Mouse (Mus musculus): ENCODE results near the gene Rps6ka4. TPM values are rescaled to one million over a fixed set of nuclear protein-coding genes. Genes with fewer than 3 reads are reported as not detected.
A peak's percentile ranks its signal among the peaks of the same experiment; 100 is the strongest.

Gene Rps6ka4
- total and polyA plus RNA-seq, 3 experiments = 12.9 to 17.9 (median 15.9) TPM

DNA sequence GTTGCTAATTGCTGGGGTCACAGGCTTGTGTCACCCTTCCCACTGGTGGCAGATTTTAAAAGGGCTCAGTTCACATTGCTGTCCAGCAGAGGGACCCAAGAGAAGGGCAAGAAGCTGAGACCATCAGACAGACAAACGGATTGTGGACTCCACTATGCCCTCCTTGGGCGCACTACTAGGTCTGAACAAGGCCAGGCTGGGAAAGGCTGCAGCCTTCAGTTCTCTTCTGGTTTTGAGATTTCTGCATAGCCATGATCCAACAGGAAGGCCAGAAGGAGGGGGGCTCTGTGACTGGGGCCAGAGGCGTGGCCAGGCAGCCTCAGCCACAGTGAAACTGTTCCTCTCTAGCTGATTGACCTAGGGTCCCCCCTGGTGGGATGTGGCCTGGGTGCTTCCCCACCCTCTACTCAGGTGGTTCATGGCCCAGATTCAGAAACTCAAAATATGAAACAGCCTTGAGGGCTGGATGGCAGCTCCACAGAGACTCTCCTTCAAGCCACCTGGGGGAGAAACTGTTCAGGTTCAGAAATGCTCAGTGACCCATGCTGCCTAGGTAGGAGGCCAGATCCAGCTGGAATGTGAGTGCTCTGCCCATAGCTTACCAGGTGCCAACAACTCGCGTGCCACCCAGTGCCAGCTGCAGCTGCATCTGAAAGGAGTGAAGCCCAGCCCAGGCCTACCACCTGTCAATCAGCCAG lies 31.3 kb upstream of the Rps6ka4 start:
- no peak overlapping the region for H3K4me3 ChIP-seq
- H3K36me3 ChIP-seq (ENCODE audit: control insufficient read depth, insufficient read depth, low read length) = no peaks in the 10 kb centered on the region
- H3K4me1 ChIP-seq (ENCODE audit: control insufficient read depth, insufficient read depth, low read length) = peaks cover 6% of the 10 kb centered on the region
- no peaks in the 10 kb centered on the region for H3K79me2 ChIP-seq (replicated peaks; ENCODE audit: control insufficient read depth, insufficient read depth, low read length)
- DNase-seq = peak in 1 of 2 experiments; percentile 36
- no peak overlapping the region for H3K9ac ChIP-seq (ENCODE audit: low read depth, low read length)
- H3K27ac ChIP-seq = no peak overlapping the region
- TF ChIP-seq POLR2A (IDR thresholded peaks at IDR 0.05; ENCODE audit: insufficient read depth, low read depth, low read length) = no peak
- TF ChIP-seq CTCF (IDR thresholded peaks at IDR 0.05) = peak; percentile 65
- intact Hi-C loops (cut with DNase I) = no loop called here
- H3K27me3 ChIP-seq (ENCODE audit: control insufficient read depth, insufficient read depth, low read length) = no peaks in the 10 kb centered on the region
- WGBS = 59% methylated on average over 5 of the region's 5 CpGs

DNA sequence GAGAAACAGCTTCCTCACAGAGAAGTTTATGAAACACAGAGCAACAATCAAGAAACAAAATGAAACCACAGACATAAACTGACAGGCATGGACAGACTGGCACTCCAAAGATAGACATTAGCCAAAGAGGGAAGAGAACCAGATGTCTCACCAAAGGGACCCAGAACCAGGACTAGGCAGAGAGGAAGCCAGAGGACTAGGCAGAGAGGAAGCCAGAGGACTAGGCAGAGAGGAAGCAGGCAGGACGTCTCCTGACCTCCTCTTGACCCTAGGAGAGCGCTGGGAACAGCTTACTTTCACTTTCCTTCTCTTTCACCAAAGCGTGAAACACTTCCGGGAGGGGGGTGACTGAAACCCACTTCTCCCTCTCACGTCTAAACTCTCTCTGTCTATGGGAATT lies 28.9 kb upstream of the Rps6ka4 start:
- Histone ChIP-seq H3K27me3 (ENCODE audit: control insufficient read depth, insufficient read depth, low read length) (no peaks in the 10 kb centered on the region), H3K9ac (ENCODE audit: low read depth, low read length) (peak overlapping the region; percentile 43), H3K4me3 (peak overlapping the region; percentile 46), H3K79me2 (replicated peaks; ENCODE audit: control insufficient read depth, insufficient read depth, low read length) (no peaks in the 10 kb centered on the region), H3K4me1 (ENCODE audit: control insufficient read depth, insufficient read depth, low read length) (peaks cover 6% of the 10 kb centered on the region), H3K36me3 (ENCODE audit: control insufficient read depth, insufficient read depth, low read length) (no peaks in the 10 kb centered on the region), H3K27ac (peak overlapping the region; percentile 73)
- intact Hi-C loops (cut with DNase I) = loop anchor here (5.0 kb wide), 1 partner anchor 382 kb away; no protein-coding TSS in a partner anchor
- TF ChIP-seq CTCF (IDR thresholded peaks at IDR 0.05) = no peak
- no peak for TF ChIP-seq EP300 (IDR thresholded peaks at IDR 0.05; ENCODE audit: insufficient read depth, low read depth, low read length)
- peak; percentile 52; the same call in 1 of the 2 replicates for TF ChIP-seq POLR2A (IDR thresholded peaks at IDR 0.05; ENCODE audit: insufficient read depth, low read depth, low read length)
- DNase-seq = peak; percentile 61 to 79
- 3% methylated on average over 5 of the region's 5 CpGs for WGBS

- DNase-seq = no peak
- H3K4me1 ChIP-seq (ENCODE audit: control insufficient read depth, insufficient read depth, low read length) = no peaks in the 10 kb centered on the region
- TF ChIP-seq EP300 (IDR thresholded peaks at IDR 0.05; ENCODE audit: insufficient read depth, low read depth, low read length) (no peak), CTCF (IDR thresholded peaks at IDR 0.05) (no peak), POLR2A (IDR thresholded peaks at IDR 0.05; ENCODE audit: insufficient read depth, low read depth, low read length) (no peak)
- no peaks in the 10 kb centered on the region for H3K36me3 ChIP-seq (ENCODE audit: control insufficient read depth, insufficient read depth, low read length)
- WGBS = 94% methylated on average over 4 of the region's 4 CpGs
- no peaks in the 10 kb centered on the region for H3K27me3 ChIP-seq (ENCODE audit: control insufficient read depth, insufficient read depth, low read length)
- no peak overlapping the region for H3K4me3 ChIP-seq
- H3K27ac ChIP-seq = no peak overlapping the region
- intact Hi-C loops (cut with DNase I) = no loop called here
- no peaks in the 10 kb centered on the region for H3K79me2 ChIP-seq (replicated peaks; ENCODE audit: control insufficient read depth, insufficient read depth, low read length)
- no peak overlapping the region for H3K9ac ChIP-seq (ENCODE audit: low read depth, low read length)
These were observed 21.0 kb upstream of the Rps6ka4 start for GRCm38 (mm10) chr19:6861451-6861850.

DNA sequence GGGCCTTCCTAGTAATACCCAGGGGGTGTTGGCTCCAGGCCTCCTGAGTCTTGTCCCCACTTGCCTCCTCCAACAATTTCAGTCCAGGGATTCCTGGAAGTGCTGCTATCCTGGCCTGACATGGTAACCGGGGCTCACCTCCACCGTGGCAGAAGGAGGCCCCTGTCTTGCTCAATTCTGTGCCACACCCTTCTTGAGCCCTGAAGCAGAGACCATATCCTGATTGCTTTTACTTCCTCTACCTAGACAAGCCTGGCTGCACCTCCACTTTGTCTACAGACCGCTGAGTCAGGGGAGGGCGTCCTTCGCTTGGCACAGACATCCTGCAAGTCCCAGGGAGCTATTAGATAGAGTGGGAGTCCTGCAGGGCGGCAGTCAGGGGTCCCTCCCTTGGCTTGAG lies 20.3 kb upstream of the Rps6ka4 start:
- no peak overlapping the region for H3K27ac ChIP-seq
- H3K4me3 ChIP-seq = no peak overlapping the region
- H3K4me1 ChIP-seq (ENCODE audit: control insufficient read depth, insufficient read depth, low read length) = no peaks in the 10 kb centered on the region
- H3K9ac ChIP-seq (ENCODE audit: low read depth, low read length) = no peak overlapping the region
- TF ChIP-seq POLR2A (IDR thresholded peaks at IDR 0.05; ENCODE audit: insufficient read depth, low read depth, low read length) = no peak
- no peak for TF ChIP-seq CTCF (IDR thresholded peaks at IDR 0.05)
- TF ChIP-seq EP300 (IDR thresholded peaks at IDR 0.05; ENCODE audit: insufficient read depth, low read depth, low read length) = no peak
- H3K36me3 ChIP-seq (ENCODE audit: control insufficient read depth, insufficient read depth, low read length) = no peaks in the 10 kb centered on the region
- H3K79me2 ChIP-seq (replicated peaks; ENCODE audit: control insufficient read depth, insufficient read depth, low read length) = no peaks in the 10 kb centered on the region
- H3K27me3 ChIP-seq (ENCODE audit: control insufficient read depth, insufficient read depth, low read length) = no peaks in the 10 kb centered on the region
- WGBS = 75% methylated on average over 6 of the region's 6 CpGs
- peak in 1 of 2 experiments; percentile 17 for DNase-seq
- intact Hi-C loops (cut with DNase I) = no loop called here

- no peak overlapping the region for H3K4me3 ChIP-seq
- no peak overlapping the region for H3K9ac ChIP-seq (ENCODE audit: low read depth, low read length)
- intact Hi-C loops (cut with DNase I) = no loop called here
- no peaks in the 10 kb centered on the region for H3K27me3 ChIP-seq (ENCODE audit: control insufficient read depth, insufficient read depth, low read length)
- DNase-seq = no peak
- no peaks in the 10 kb centered on the region for H3K36me3 ChIP-seq (ENCODE audit: control insufficient read depth, insufficient read depth, low read length)
- H3K79me2 ChIP-seq (replicated peaks; ENCODE audit: control insufficient read depth, insufficient read depth, low read length) = no peaks in the 10 kb centered on the region
- H3K27ac ChIP-seq = no peak overlapping the region
- WGBS = 84% methylated on average over 3 of the region's 3 CpGs
- TF ChIP-seq POLR2A (IDR thresholded peaks at IDR 0.05; ENCODE audit: insufficient read depth, low read depth, low read length) = no peak
- no peak for TF ChIP-seq EP300 (IDR thresholded peaks at IDR 0.05; ENCODE audit: insufficient read depth, low read depth, low read length)
- TF ChIP-seq CTCF (IDR thresholded peaks at IDR 0.05) = no peak
- H3K4me1 ChIP-seq (ENCODE audit: control insufficient read depth, insufficient read depth, low read length) = 0 out of 2 replicates have a peak, but pooled peaks cover 2% of the 10 kb centered on the region
These were observed 19.5 kb upstream of the Rps6ka4 start for GRCm38 (mm10) chr19:6859971-6860370.

DNA sequence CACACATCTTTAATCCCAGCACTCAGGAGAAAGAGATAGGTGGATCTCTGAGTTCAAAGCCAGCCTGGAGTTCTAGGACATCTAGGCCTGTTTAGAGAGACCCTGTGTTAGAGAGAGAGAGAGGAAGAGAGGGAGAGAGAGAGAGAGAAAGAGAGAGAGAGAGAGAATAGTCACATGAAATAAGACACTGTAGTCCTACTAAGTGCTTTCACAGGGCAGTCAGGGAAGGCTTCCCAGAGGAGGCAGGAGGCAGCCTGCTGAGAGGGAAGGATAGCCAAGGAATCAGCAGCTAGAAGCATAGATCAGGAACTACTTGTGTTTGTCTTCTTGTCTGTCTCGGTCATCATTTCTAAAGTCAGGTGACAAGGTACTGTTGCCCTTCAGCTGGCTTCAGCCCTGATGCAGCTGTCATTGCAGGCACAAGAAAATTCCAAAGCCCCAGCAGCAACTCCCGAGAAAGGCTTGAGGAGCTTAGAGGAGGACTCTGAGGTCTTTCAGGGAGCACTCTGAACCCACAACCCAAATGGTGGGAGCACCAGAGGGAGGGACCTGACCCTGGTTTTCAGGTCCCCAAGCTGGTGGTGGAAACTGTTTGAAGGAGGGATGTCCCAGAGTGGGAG lies 18.7 kb upstream of the Rps6ka4 start:
- intact Hi-C loops (cut with DNase I) = no loop called here
- Histone ChIP-seq H3K4me1 (ENCODE audit: control insufficient read depth, insufficient read depth, low read length) (0 out of 2 replicates have a peak, but pooled peaks cover 2% of the 10 kb centered on the region), H3K36me3 (ENCODE audit: control insufficient read depth, insufficient read depth, low read length) (no peaks in the 10 kb centered on the region), H3K27me3 (ENCODE audit: control insufficient read depth, insufficient read depth, low read length) (no peaks in the 10 kb centered on the region), H3K27ac (no peak overlapping the region), H3K4me3 (no peak overlapping the region), H3K79me2 (replicated peaks; ENCODE audit: control insufficient read depth, insufficient read depth, low read length) (no peaks in the 10 kb centered on the region), H3K9ac (ENCODE audit: low read depth, low read length) (no peak overlapping the region)
- no peak for DNase-seq
- TF ChIP-seq EP300 (IDR thresholded peaks at IDR 0.05; ENCODE audit: insufficient read depth, low read depth, low read length) (no peak), CTCF (IDR thresholded peaks at IDR 0.05) (no peak), POLR2A (IDR thresholded peaks at IDR 0.05; ENCODE audit: insufficient read depth, low read depth, low read length) (no peak)
- 79% methylated on average over 2 of the region's 2 CpGs for WGBS
